Mouse (Mus musculus) bone marrow, adult 2 months (tissue): ENCODE measurements around the gene Fam129a. TPM values are rescaled to one million over a fixed set of nuclear protein-coding genes. Genes with fewer than 3 reads are reported as not detected.

Experiments
- H3K27ac ChIP-seq: fragments of 200-500 bp; 2 replicates; pipeline ENCODE4 v1.5.1; 2012; ENCODE audit warnings: low read depth, mild to moderate bottlenecking, control low read depth, inconsistent platforms, low read length; ENCODE audit not compliant: control insufficient read depth, poor library complexity, insufficient read depth
- H3K4me1 ChIP-seq: fragments of 200-500 bp; 2 replicates; pipeline ENCODE4 v1.6.1; 2011; ENCODE audit warnings: low read length; ENCODE audit not compliant: control insufficient read depth, insufficient read depth
- H3K4me3 ChIP-seq: fragments of 200-500 bp; replicated peaks from 2 replicates; pipeline ENCODE3; 2011; ENCODE audit warnings: mild to moderate bottlenecking, low read depth, low read length, control low read depth; ENCODE audit not compliant: control insufficient read depth
- CTCF ChIP-seq: fragments of 200-500 bp; IDR thresholded peaks from 2 replicates; pipeline ENCODE4 v1.5.1; 2011; ENCODE audit warnings: low read length, control low read depth; ENCODE audit not compliant: control insufficient read depth, insufficient read depth
- POLR2A ChIP-seq: fragments of 200-500 bp; IDR thresholded peaks from 2 replicates; pipeline ENCODE4 v1.6.1; 2011; ENCODE audit warnings: low read depth, mild to moderate bottlenecking, control low read depth, low read length, borderline replicate concordance; ENCODE audit not compliant: control insufficient read depth
- WGBS: fragments of 180-500 bp; shearing (Covaris S2); methylation state at CpG from one replicate; pipeline ENCODE4 v1.1.7; 2018; 5-methylcytosine and 5-hydroxymethylcytosine counted together
- polyA plus RNA-seq: library from polyadenylated mRNA; stranded (reverse); fragments of >200 nt; gene quantifications from 2 replicates; pipeline ENCODE4 v1.2.4, GENCODE M21; 2011; ENCODE audit warnings: low replicate concordance; ENCODE audit not compliant: missing spikeins, insufficient read depth, insufficient read length

Fam129a gene
- polyA plus RNA-seq, 1 experiment: 16.9 TPM

DNA sequence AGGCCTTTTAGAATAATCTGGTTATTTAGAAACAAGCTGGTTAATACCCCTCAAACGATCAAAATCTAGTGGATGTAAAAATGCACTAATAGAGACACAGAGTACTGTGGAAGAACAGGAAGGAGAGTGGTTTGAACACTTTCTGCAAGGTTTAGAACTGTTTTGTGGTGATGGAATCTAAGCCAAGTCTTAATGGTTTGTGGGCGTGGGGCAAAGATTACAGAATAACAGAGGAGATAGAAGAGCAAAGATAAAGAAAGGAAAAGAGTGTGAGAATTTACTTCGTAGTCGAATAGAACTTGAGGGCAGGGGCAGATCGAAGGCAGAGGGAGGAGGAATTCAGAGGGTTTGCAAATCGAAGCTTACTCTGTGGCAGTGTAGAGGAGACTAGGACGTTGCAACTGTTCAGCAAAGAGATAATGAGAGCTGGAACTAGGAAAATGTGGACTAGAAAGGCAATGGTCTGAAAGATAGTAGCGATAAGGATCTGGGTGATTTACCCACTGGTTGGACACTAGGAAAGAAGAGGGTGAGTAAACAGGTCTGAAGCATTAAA, 182.5 kb downstream of the Fam129a start:
- no peak overlapping the region for H3K4me3 ChIP-seq
- 10% methylated on average over 8 of the region's 8 CpGs for WGBS
- TF ChIP-seq CTCF (no peak), POLR2A (no peak)
- H3K4me1 ChIP-seq: no peaks in the 10 kb centered on the region
- H3K27ac ChIP-seq: no peak overlapping the region

GRCm38 (mm10) chr1:151754028-151754489, 183.1 kb downstream of the Fam129a start:
- Histone ChIP-seq H3K4me3 (peak overlapping the region; percentile 35), H3K4me1 (no peaks in the 10 kb centered on the region), H3K27ac (peak overlapping the region; percentile 34; the same call in 1 of the 2 replicates)
- WGBS: 2% methylated on average over 10 of the region's 10 CpGs
- TF ChIP-seq CTCF (no peak), POLR2A (no peak)

- WGBS: under 1% methylated on average over 64 of the region's 64 CpGs
- Histone ChIP-seq H3K4me3 (peak within 1 kb of the TSS; percentile 96), H3K27ac (peak within 1 kb of the TSS; percentile 84), H3K4me1 (no peaks in the 10 kb centered on the region)
- TF ChIP-seq CTCF (no peak), POLR2A (peak; percentile 69; the same call in 1 of the 2 replicates)
Measured at GRCm38 (mm10) chr1:151754881-151755659, 184.1 kb downstream of the Fam129a start, which contains the start of gene Edem3. Edem3 (plus strand) TSS chr1:151755371.

DNA sequence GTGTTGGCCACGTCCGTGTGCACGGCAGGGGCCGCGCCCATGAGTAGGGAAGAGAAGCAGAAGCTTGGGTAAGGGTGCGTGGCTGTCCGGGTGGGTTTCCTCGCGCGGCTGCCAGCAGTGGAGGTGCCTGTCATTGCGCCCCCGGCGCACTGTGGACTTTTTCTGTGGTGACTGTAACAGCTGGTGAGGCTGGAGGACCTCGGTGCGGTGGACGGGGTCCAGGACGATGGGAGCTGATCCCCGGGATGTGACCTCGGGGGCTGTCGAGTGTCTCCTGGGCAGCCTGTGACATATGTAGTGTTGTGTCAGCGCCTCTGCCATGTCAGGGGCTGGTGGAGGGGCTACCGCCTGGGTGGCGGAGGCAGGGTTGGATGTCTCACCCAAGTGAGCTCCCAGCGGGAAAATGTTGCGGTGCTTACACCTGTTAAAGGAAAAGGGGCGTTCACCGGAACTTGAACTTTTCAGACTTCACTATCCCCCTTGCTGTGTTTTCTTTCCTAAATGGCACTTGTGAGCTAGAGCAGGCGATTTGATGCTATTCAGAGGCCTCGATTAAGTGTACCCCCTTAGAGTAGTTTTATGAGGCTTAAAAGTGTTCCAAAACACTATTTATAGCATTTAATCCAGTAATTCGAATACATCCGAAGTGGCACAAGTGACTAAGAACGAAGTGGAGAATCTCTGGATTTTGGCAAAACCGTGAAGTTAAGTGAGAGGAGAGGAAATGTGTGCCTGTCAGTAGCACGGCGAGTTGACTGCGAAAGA, 184.9 kb downstream of the Fam129a start:
- no peak for TF ChIP-seq POLR2A
- TF ChIP-seq CTCF: no peak
- H3K27ac ChIP-seq: peak overlapping the region; percentile 84
- 1% methylated on average over 36 of the region's 36 CpGs for WGBS
- peak overlapping the region; percentile 96 for H3K4me3 ChIP-seq
- no peaks in the 10 kb centered on the region for H3K4me1 ChIP-seq

GRCm38 (mm10) chr1:151756425-151756728, 185.4 kb downstream of the Fam129a start:
- Histone ChIP-seq H3K27ac (no peak overlapping the region), H3K4me3 (peak overlapping the region; percentile 50), H3K4me1 (no peaks in the 10 kb centered on the region)
- whole genome bisulfite sequencing: 10% methylated on average over 1 of the region's 1 CpGs
- TF ChIP-seq CTCF: no peak
- TF ChIP-seq POLR2A: no peak

DNA sequence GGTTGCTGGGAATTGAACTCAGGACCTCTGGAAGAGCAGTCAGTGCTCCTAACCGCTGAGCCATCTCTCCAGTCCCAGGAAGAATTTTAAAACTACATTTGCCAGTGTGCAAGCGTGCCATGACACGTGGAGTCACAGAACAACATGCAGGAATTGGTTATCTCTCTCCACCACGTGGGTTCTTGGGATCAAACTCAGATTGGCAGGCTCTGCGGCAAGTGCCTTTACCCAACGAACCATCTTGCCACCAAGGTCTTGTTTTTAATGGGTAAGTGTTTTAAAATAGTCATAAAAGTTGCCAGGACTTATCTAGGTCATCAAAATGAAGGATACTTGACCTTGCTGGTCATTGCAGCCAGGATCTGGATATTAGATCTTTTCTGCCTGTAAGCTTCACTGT, 187.3 kb downstream of the Fam129a start:
- no peak overlapping the region for H3K27ac ChIP-seq
- TF ChIP-seq POLR2A (no peak), CTCF (no peak)
- no peak overlapping the region for H3K4me3 ChIP-seq
- no peaks in the 10 kb centered on the region for H3K4me1 ChIP-seq
- WGBS: 67% methylated on average over 6 of the region's 6 CpGs

- Histone ChIP-seq H3K4me1 (no peaks in the 10 kb centered on the region), H3K27ac (no peak overlapping the region), H3K4me3 (no peak overlapping the region)
- 59% methylated on average over 2 of the region's 2 CpGs for WGBS
- no peak for TF ChIP-seq POLR2A
- no peak for TF ChIP-seq CTCF
Measured at GRCm38 (mm10) chr1:151758991-151759390, 188.0 kb downstream of the Fam129a start.

DNA sequence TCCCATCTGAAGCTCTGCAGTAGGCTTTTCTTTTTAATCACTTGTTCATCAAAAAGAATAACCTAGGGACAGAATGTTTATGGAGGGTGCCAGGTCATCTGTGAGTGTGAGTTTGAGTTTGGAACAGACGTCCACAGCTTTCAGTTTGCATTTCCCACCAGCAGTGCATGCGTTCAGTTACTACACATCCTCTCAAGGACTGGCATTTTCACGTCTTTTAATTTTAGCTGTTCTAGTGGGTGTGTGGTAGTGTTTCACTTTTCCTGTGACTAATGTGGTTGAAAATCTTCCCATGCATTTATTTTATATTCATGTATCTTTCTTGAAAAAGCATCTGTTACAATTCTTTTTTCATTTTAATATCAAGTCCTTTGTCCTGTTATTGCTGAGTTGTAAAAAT, 193.2 kb downstream of the Fam129a start:
- 47% methylated on average over 3 of the region's 3 CpGs for WGBS
- TF ChIP-seq CTCF: no peak
- no peak for TF ChIP-seq POLR2A
- Histone ChIP-seq H3K4me3 (no peak overlapping the region), H3K27ac (no peak overlapping the region), H3K4me1 (no peaks in the 10 kb centered on the region)
